Mouse (Mus musculus) ES-CJ7 (cell line): Measurements from ENCODE around the gene Prr30.
"Not testable (repeated sequence)": the region's sequence is repeated elsewhere in the genome, so short reads cannot be mapped to it uniquely, and the experiment has no call there.

ENCODE experiments used
- DNase-seq: peaks from one replicate; pipeline ENCODE4 v3.0.0; 2011; ENCODE audit warnings: low read depth, low spot score

The Prr30 gene

GRCm38 (mm10) chr14:101200230-101200629 lies at the start of gene Prr30:
Prr30 (minus strand) TSS chr14:101200330.
- DNase-seq = no peak

GRCm38 (mm10) chr14:101246793-101247192 lies 46.7 kb upstream of the Prr30 start:
- no peak for DNase-seq

DNA sequence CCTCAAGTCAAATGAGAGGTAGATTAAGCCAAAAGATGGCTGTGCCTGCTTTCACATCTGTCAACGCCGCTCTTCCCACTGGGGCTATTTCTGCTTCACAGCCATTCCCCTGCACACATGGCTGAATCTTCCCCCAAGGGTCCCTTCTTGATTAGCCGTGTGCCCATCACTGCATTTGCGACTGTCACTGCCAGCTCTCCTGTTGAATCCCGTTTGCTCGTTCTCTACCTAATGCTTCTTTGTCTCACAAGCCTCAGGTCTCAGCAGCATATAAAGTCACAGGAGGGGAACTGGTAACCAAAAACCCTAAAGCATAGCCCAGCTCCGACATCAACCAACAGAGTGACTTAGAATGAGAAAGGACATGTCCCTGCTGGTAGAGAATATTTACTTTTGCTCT lies 45.6 kb upstream of the Prr30 start:
- no peak for DNase-seq

- DNase-seq = not testable (repeated sequence)
Observed at GRCm38 (mm10) chr14:101244441-101244840, 44.3 kb upstream of the Prr30 start.

GRCm38 (mm10) chr14:101237965-101238364 lies 37.8 kb upstream of the Prr30 start:
- DNase-seq = no peak

- no peak for DNase-seq
Observed at GRCm38 (mm10) chr14:101229068-101229467, 28.9 kb upstream of the Prr30 start.

- DNase-seq = no peak
Observed at GRCm38 (mm10) chr14:101222319-101222718, 22.2 kb upstream of the Prr30 start.

- DNase-seq = no peak
Observed at GRCm38 (mm10) chr14:101172258-101172657, 27.9 kb downstream of the Prr30 start.
